Mouse (Mus musculus) brain, embryonic 14.5 days (tissue): ENCODE data around the gene Ppp2r5e.

Experiments used
- CTCF ChIP-seq: fragments of 200-500 bp; IDR thresholded peaks from 2 replicates; pipeline ENCODE4 v1.5.1; 2012; ENCODE audit warnings: inconsistent platforms, mild to moderate bottlenecking, moderate library complexity, borderline replicate concordance; ENCODE audit not compliant: insufficient read depth, insufficient read length; ENCODE audit errors: extremely low read depth
- POLR2A ChIP-seq: fragments of 200-500 bp; IDR thresholded peaks from 2 replicates; pipeline ENCODE4 v1.6.1; 2012; ENCODE audit warnings: mild to moderate bottlenecking, inconsistent platforms, borderline replicate concordance; ENCODE audit not compliant: poor library complexity, insufficient read depth, insufficient read length, severe bottlenecking; ENCODE audit errors: extremely low read depth

DNA sequence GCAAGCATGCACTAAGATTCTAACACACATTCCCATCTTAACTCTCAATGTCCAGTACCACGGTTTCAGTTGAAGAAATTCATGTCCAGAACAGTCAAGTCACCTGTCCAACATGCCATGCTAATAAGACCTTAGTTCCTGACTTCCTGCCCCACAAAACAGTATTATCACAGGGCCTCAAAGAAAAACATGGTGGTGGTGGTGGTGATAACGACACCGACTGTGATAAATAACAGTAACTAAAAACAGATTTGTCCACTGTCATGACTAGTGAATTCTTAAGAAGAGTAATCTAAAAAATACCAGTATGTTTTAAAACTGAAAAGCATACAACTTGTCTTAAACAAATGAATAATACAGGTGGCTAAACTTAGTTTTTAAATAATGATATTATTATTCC lies 71.8 kb downstream of the Ppp2r5e start:
- TF ChIP-seq POLR2A: no peak
- TF ChIP-seq CTCF: no peak
